Mouse (Mus musculus): ENCODE measurements at regions not wholly inside any gene's neighbourhood (a gene's known extent, or its start where the extent isn't known, plus 50 kb on each side); places are given as distances from the start of the nearest gene placed in this dataset.

- no peak for DNase-seq (ENCODE audit: low read depth, low spot score)
- Histone ChIP-seq H3K27me3 (ENCODE audit: control insufficient read depth in 1 of 2, insufficient read depth in 2 of 2, low read length in 2 of 2) (no peaks in the 10 kb centered on the region), H3K9ac (ENCODE audit: control insufficient read depth, low read depth, low read length, poor library complexity, severe bottlenecking) (no peak overlapping the region), H3K4me1 (ENCODE audit: control insufficient read depth in 1 of 2, insufficient read depth in 2 of 2, low read length in 2 of 2) (no peaks in the 10 kb centered on the region), H3K9me3 (replicated peaks; ENCODE audit: insufficient read depth, low read length) (no peaks in the 10 kb centered on the region), H3K27ac (ENCODE audit: control insufficient read depth, low read depth, low read length) (no peak overlapping the region), H3K4me3 (ENCODE audit: control insufficient read depth in 1 of 2, insufficient read depth in 1 of 2, low read depth in 2 of 2, low read length in 2 of 2) (no peak overlapping the region), H3K36me3 (ENCODE audit: control insufficient read depth in 1 of 2, insufficient read depth in 2 of 2, low read length in 2 of 2) (no peaks in the 10 kb centered on the region), H3K79me2 (ENCODE audit: control insufficient read depth, insufficient read depth, low read length, poor library complexity) (no peaks in the 10 kb centered on the region)
- no peak for TF ChIP-seq NELFE (IDR thresholded peaks at IDR 0.05; ENCODE audit: low read depth, low read length)
- no peak for TF ChIP-seq TCF12 (IDR thresholded peaks at IDR 0.05; ENCODE audit: low read depth, low read length)
- TF ChIP-seq TBP (IDR thresholded peaks at IDR 0.05; ENCODE audit: low read depth, low read length), result no peak
- no peak for TF ChIP-seq MAX (IDR thresholded peaks at IDR 0.05; ENCODE audit: low read length)
These were observed 168.7 kb upstream of the Pum3 start for GRCm38 (mm10) chr19:27598350-27598749.

GRCm38 (mm10) chr19:27585566-27585965, 155.9 kb upstream of the Pum3 start:
- TF ChIP-seq KAT2A (conservative IDR thresholded peaks at IDR 0.05; ENCODE audit: low read depth, low read length) (no peak), SMC3 (IDR thresholded peaks at IDR 0.05; ENCODE audit: low read depth, low read length) (no peak), USF2 (IDR thresholded peaks at IDR 0.05; ENCODE audit: borderline replicate concordance in 1 of 2, insufficient read depth in 1 of 2, low read depth in 1 of 2, low read length in 2 of 2) (no peak), CHD1 (IDR thresholded peaks at IDR 0.05; ENCODE audit: low read depth, low read length) (no peak), GABPA (IDR thresholded peaks at IDR 0.05; ENCODE audit: low read depth, low read length) (no peak), SIN3A (IDR thresholded peaks at IDR 0.05; ENCODE audit: low read length) (no peak), MYC (IDR thresholded peaks at IDR 0.05; ENCODE audit: low read depth, low read length) (no peak), MAX (IDR thresholded peaks at IDR 0.05; ENCODE audit: low read length) (no peak), ZNF384 (IDR thresholded peaks at IDR 0.05; ENCODE audit: low read depth, low read length) (no peak), POLR2A (IDR thresholded peaks at IDR 0.05; ENCODE audit: control insufficient read depth in 1 of 2, insufficient read depth in 1 of 2, low read depth in 1 of 2, low read length in 2 of 2, poor library complexity in 1 of 2) (no peak), NELFE (IDR thresholded peaks at IDR 0.05; ENCODE audit: low read depth, low read length) (no peak)
- Histone ChIP-seq H3K9ac (ENCODE audit: control insufficient read depth, low read depth, low read length, poor library complexity, severe bottlenecking) (no peak overlapping the region), H3K27me3 (ENCODE audit: control insufficient read depth in 1 of 2, insufficient read depth in 2 of 2, low read length in 2 of 2) (no peaks in the 10 kb centered on the region), H3K4me1 (ENCODE audit: control insufficient read depth in 1 of 2, insufficient read depth in 2 of 2, low read length in 2 of 2) (peaks cover 3 to 19% of the 10 kb centered on the region in 2 experiments; a peak in 3 of 4 replicates), H3K4me3 (ENCODE audit: control insufficient read depth in 1 of 2, insufficient read depth in 1 of 2, low read depth in 2 of 2, low read length in 2 of 2) (no peak overlapping the region), H3K9me3 (replicated peaks; ENCODE audit: insufficient read depth, low read length) (no peaks in the 10 kb centered on the region), H3K79me2 (ENCODE audit: control insufficient read depth, insufficient read depth, low read length, poor library complexity) (no peaks in the 10 kb centered on the region), H3K36me3 (ENCODE audit: control insufficient read depth in 1 of 2, insufficient read depth in 2 of 2, low read length in 2 of 2) (peaks cover 0 to 22% of the 10 kb centered on the region in 2 experiments; a peak in 2 of 4 replicates), H3K27ac (ENCODE audit: control insufficient read depth, low read depth, low read length) (no peak overlapping the region)
- DNase-seq (ENCODE audit: low read depth, low spot score), result no peak

GRCm38 (mm10) chr19:27582111-27582500, 152.5 kb upstream of the Pum3 start:
- peak; percentile 89 for TF ChIP-seq TCF12 (IDR thresholded peaks at IDR 0.05; ENCODE audit: low read depth, low read length)
- TF ChIP-seq GATA1 (IDR thresholded peaks at IDR 0.05; ENCODE audit: low read depth, low read length), result peak; percentile 93
- TF ChIP-seq EP300 (IDR thresholded peaks at IDR 0.05; ENCODE audit: low read depth in 1 of 2, low read length in 2 of 2), result peak; percentile 74 to 82
- no peak for TF ChIP-seq ZNF384 (IDR thresholded peaks at IDR 0.05; ENCODE audit: low read depth, low read length)
- TF ChIP-seq RCOR1 (IDR thresholded peaks at IDR 0.05; ENCODE audit: low read depth, low read length), result 0 out of 2 replicates have a peak, but pooled peaks have one; percentile 38
- TF ChIP-seq CHD1 (IDR thresholded peaks at IDR 0.05; ENCODE audit: low read depth, low read length), result no peak
- TF ChIP-seq ETS1 (IDR thresholded peaks at IDR 0.05; ENCODE audit: low read depth, low read length), result peak; percentile 48; the same call in 1 of the 2 replicates
- H3K9ac ChIP-seq (ENCODE audit: control insufficient read depth, low read depth, low read length, poor library complexity, severe bottlenecking), result no peak overlapping the region

More at GRCm38 (mm10) chr19:27582111-27582500, 152.5 kb upstream of the Pum3 start:
- H3K79me2 ChIP-seq (ENCODE audit: control insufficient read depth, insufficient read depth, low read length, poor library complexity), result no peaks in the 10 kb centered on the region
- DNase-seq (ENCODE audit: low read depth, low spot score), result peak; percentile 44
- no peaks in the 10 kb centered on the region for H3K9me3 ChIP-seq (replicated peaks; ENCODE audit: insufficient read depth, low read length)
- no peak overlapping the region; the same call in 1 of the 2 replicates for H3K27ac ChIP-seq (ENCODE audit: control insufficient read depth, low read depth, low read length)
- H3K4me1 ChIP-seq (ENCODE audit: control insufficient read depth in 1 of 2, insufficient read depth in 2 of 2, low read length in 2 of 2), result peaks cover 3 to 19% of the 10 kb centered on the region in 2 experiments; a peak in 3 of 4 replicates
- H3K4me3 ChIP-seq (ENCODE audit: control insufficient read depth in 1 of 2, insufficient read depth in 1 of 2, low read depth in 2 of 2, low read length in 2 of 2), result no peak overlapping the region
- H3K36me3 ChIP-seq (ENCODE audit: control insufficient read depth in 1 of 2, insufficient read depth in 2 of 2, low read length in 2 of 2), result peaks cover 0 to 22% of the 10 kb centered on the region in 2 experiments; a peak in 2 of 4 replicates
- H3K27me3 ChIP-seq (ENCODE audit: control insufficient read depth in 1 of 2, insufficient read depth in 2 of 2, low read length in 2 of 2), result no peaks in the 10 kb centered on the region

All from MEL (cell line).